In the genomic region with DNA sequence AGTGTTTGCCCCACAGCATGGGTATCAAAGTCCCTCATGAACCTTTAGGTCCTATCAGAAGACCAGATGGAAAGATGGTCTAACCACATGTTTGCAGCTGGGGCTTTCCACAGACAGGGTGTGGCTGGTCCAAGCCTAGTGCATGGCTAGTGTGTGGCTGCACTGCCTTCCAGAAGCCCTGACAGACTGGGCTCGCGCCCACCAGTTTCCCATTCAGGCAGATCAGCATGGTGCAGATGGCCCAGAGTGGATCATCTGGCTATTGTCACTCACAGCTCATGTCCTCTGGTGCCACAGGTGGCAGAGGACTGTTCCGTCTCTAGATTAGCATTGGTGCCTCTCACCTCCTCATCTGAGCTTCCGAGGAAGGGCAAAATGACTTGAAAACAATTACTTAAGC, we compare ENCODE assay signal across 16 mouse cellular contexts. TPM values are rescaled to one million over a fixed set of nuclear protein-coding genes. Genes with fewer than 3 reads are reported as not detected.
DNase-seq lines count a peak whose midpoint lies in the region; ATAC-seq and TF ChIP-seq lines count a peak whose summit lies in the region.
"Had no signal": no experiment of that assay in that cellular context is flagged by ENCODE, and none has a peak within 500 bp of the region (broad histone marks: within the 10 kb centered on the region; RNA-seq: fewer than 3 reads in every experiment).

No protein-coding gene starts in this region.

- no peak for TF ChIP-seq CTCF in CH12.LX (conservative IDR thresholded peaks at IDR 0.05 in 1 of 2, IDR thresholded peaks at IDR 0.05 in 1 of 2; ENCODE audit: low read depth in 2 of 2, low read length in 2 of 2)
- TF ChIP-seq CTCF in left cerebral cortex, adult 2 months (IDR thresholded peaks at IDR 0.05): no peak

- peaks cover 7% of the 10 kb centered on the region for H3K9me3 ChIP-seq in CH12.LX (replicated peaks; ENCODE audit: low read length)
- no peaks in the 10 kb centered on the region; the same call in none of the 2 replicates for H3K9me3 ChIP-seq in heart, embryonic 11.5 days (replicated peaks; ENCODE audit: control insufficient read depth, low read length)
- H3K9me3 ChIP-seq: intestine, embryonic 15.5 days; liver, embryonic 13.5 days; stomach, embryonic 15.5 days had no signal

- peak; percentile 55; the same call in 1 of the 2 replicates for ATAC-seq in heart, embryonic 11.5 days (replicated peaks; ENCODE audit: insufficient number of reproducible peaks, low FRiP score, low TSS enrichment)
- ATAC-seq: intestine, embryonic 15.5 days had no signal

- no peak overlapping the region for H3K27ac ChIP-seq in CH12.LX (ENCODE audit: insufficient read depth, low read depth)
- H3K27ac ChIP-seq in heart, embryonic 11.5 days (ENCODE audit: low read depth, low read length): peak overlapping the region; percentile 79
- H3K27ac ChIP-seq in left cerebral cortex, adult 2 months: no peak overlapping the region
- H3K27ac ChIP-seq: forebrain, embryonic 10.5 days; intestine, embryonic 15.5 days; liver, embryonic 13.5 days; macrophage; stomach, embryonic 15.5 days had no signal

- H3K27me3 ChIP-seq in CH12.LX (replicated peaks): no peaks in the 10 kb centered on the region
- H3K27me3 ChIP-seq in heart, embryonic 11.5 days (ENCODE audit: control insufficient read depth, insufficient read depth, low read length): no peaks in the 10 kb centered on the region
- H3K27me3 ChIP-seq: intestine, embryonic 15.5 days; liver, embryonic 13.5 days; stomach, embryonic 15.5 days had no signal

- 0 out of 2 replicates have a peak, but pooled peaks have one; percentile 24 for TF ChIP-seq POLR2A in CH12.LX (IDR thresholded peaks at IDR 0.05; ENCODE audit: low read depth, low read length)

- intact Hi-C loops in left cerebral cortex, adult 2 months (cut with DNase I): no loop called here

- peak overlapping the region; percentile 48 for H3K4me2 ChIP-seq in CH12.LX (ENCODE audit: insufficient read depth, low read depth, poor library complexity, severe bottlenecking)
- peak overlapping the region; percentile 0; the same call in 1 of the 2 replicates for H3K4me2 ChIP-seq in heart, embryonic 11.5 days
- H3K4me2 ChIP-seq: intestine, embryonic 15.5 days; liver, embryonic 13.5 days; stomach, embryonic 15.5 days had no signal

- 19% methylated on average over 4 of the region's 4 CpGs for WGBS in heart, embryonic 11.5 days (ENCODE audit: insufficient replicate concordance)

- H3K79me2 ChIP-seq in CH12.LX (replicated peaks; ENCODE audit: control insufficient read depth, extremely low read depth, insufficient read depth, poor library complexity, severe bottlenecking): no peaks in the 10 kb centered on the region

- H3K9ac ChIP-seq in CH12.LX (ENCODE audit: insufficient read depth, low read depth): no peak overlapping the region
- H3K9ac ChIP-seq in heart, embryonic 11.5 days (ENCODE audit: low read depth, low read length): no peak overlapping the region
- H3K9ac ChIP-seq: intestine, embryonic 15.5 days; liver, embryonic 13.5 days; stomach, embryonic 15.5 days had no signal

- TF ChIP-seq EP300 in CH12.LX (IDR thresholded peaks at IDR 0.05; ENCODE audit: low read length): peak; percentile 45

- dilution Hi-C loops in CH12.LX (cut with MboI; ENCODE audit: extremely low pct_ligation_motif_present, extremely low pct_unique_long_range_greater_than_20kb, low sequenced_read_pairs): no loop called here

- H3K4me3 ChIP-seq in CH12.LX (replicated peaks in 1 of 3; ENCODE audit: low read depth in 2 of 3, low read length in 2 of 3, poor library complexity in 1 of 3): peak overlapping the region in 1 of 3 experiments; percentile 6
- H3K4me3 ChIP-seq in heart, embryonic 11.5 days (ENCODE audit: low read depth, low read length): no peak overlapping the region
- H3K4me3 ChIP-seq in left cerebral cortex, adult 2 months: no peak overlapping the region
- H3K4me3 ChIP-seq: forebrain, embryonic 10.5 days; intestine, embryonic 15.5 days; liver, embryonic 13.5 days; stomach, embryonic 15.5 days had no signal

- in situ Hi-C loops in CH12.LX (cut with MboI; ENCODE audit: low pct_ligation_motif_present, low pct_unique_long_range_greater_than_20kb, low sequenced_read_pairs): no loop called here

- no peak; the same call in 1 of the 2 replicates for TF ChIP-seq RAD21 in CH12.LX (IDR thresholded peaks at IDR 0.05; ENCODE audit: low read depth, low read length)

- no peaks in the 10 kb centered on the region for H3K36me3 ChIP-seq in CH12.LX (replicated peaks in 1 of 2; ENCODE audit: control insufficient read depth in 1 of 2, insufficient read depth in 1 of 2, low read length in 1 of 2)
- no peaks in the 10 kb centered on the region for H3K36me3 ChIP-seq in heart, embryonic 11.5 days (ENCODE audit: control insufficient read depth, insufficient read depth, low read length)
- H3K36me3 ChIP-seq: forebrain, embryonic 10.5 days; intestine, embryonic 15.5 days; liver, embryonic 13.5 days; stomach, embryonic 15.5 days had no signal

- peaks cover 11 to 25% of the 10 kb centered on the region in 2 experiments for H3K4me1 ChIP-seq in CH12.LX (ENCODE audit: control insufficient read depth in 1 of 2, insufficient read depth in 2 of 2)
- peaks cover 42% of the 10 kb centered on the region for H3K4me1 ChIP-seq in heart, embryonic 11.5 days (ENCODE audit: control insufficient read depth, insufficient read depth, low read length)
- H3K4me1 ChIP-seq: forebrain, embryonic 10.5 days; intestine, embryonic 15.5 days; liver, embryonic 13.5 days; stomach, embryonic 15.5 days had no signal

- peak; percentile 52 to 56 for DNase-seq in heart, adult 18-20 months
- no peak for DNase-seq in heart, adult 8-10 months (ENCODE audit: low spot score)
- DNase-seq in CH12.LX (ENCODE audit: extremely low read depth): peak; percentile 58
- DNase-seq in layer of hippocampus, adult 9-10 months (ENCODE audit: low spot score): peak; percentile 3
- DNase-seq in frontal cortex, adult 2 months (ENCODE audit: extremely low spot score in 1 of 2, low spot score in 1 of 2): no peak
- DNase-seq in urinary bladder, postnatal 36 days (ENCODE audit: low spot score in 2 of 2): no peak
- no peak for DNase-seq in left cerebral cortex, adult 2 months (ENCODE audit: extremely low spot score in 1 of 2, low spot score in 2 of 2)
- DNase-seq: cerebellum, adult 18-20 months; liver, embryonic 13.5 days; right cerebral cortex, postnatal 4 days; thymus, postnatal 4 days had no signal

TF ChIP-seq in CH12.LX, 34 proteins besides CTCF, POLR2A, EP300 and RAD21:
- TF ChIP-seq MXI1 (IDR thresholded peaks at IDR 0.05; ENCODE audit: low read depth, low read length) (peak; percentile 76; the same call in 1 of the 2 replicates), MAX (IDR thresholded peaks at IDR 0.05; ENCODE audit: low read length) (peak; percentile 66), JUN (IDR thresholded peaks at IDR 0.05; ENCODE audit: insufficient read depth, low read depth, low read length) (no peak), MYC (IDR thresholded peaks at IDR 0.05; ENCODE audit: low read depth, low read length) (peak; percentile 84; the same call in 1 of the 2 replicates), PAX5 (IDR thresholded peaks at IDR 0.05; ENCODE audit: low read length) (no peak), SIN3A (IDR thresholded peaks at IDR 0.05; ENCODE audit: low read length) (peak; percentile 42; the same call in 1 of the 2 replicates), TCF12 (IDR thresholded peaks at IDR 0.05; ENCODE audit: low read depth, low read length) (peak; percentile 52; the same call in 1 of the 2 replicates), RCOR1 (conservative IDR thresholded peaks at IDR 0.05; ENCODE audit: low read depth, low read length) (no peak), NRF1 (IDR thresholded peaks at IDR 0.05; ENCODE audit: low read depth, low read length) (no peak), MAZ (IDR thresholded peaks at IDR 0.05; ENCODE audit: low read depth, low read length) (no peak), ZMIZ1 (IDR thresholded peaks at IDR 0.05; ENCODE audit: low read depth, low read length) (no peak), USF2 (conservative IDR thresholded peaks at IDR 0.05; ENCODE audit: low read depth, low read length) (no peak), GABPA (IDR thresholded peaks at IDR 0.05; ENCODE audit: insufficient replicate concordance, low read depth, low read length) (no peak), BHLHE40 (IDR thresholded peaks at IDR 0.05; ENCODE audit: low read depth, low read length) (no peak), UBTF (IDR thresholded peaks at IDR 0.05; ENCODE audit: low read depth, low read length) (no peak)

RNA-seq across cellular contexts. Expression of gene Rbm20, which starts 33.8 kb away (rescaled TPM):
- 100 to 1,000 TPM; 175 to 184 TPM for total RNA-seq in heart, adult 18-20 months (2021)
- 100 to 1,000 TPM; 232 to 257 (median 245) TPM for total RNA-seq in heart, adult 8-10 months (2022)
- 0.08 and 0.13 TPM in 2 replicates for total RNA-seq in CH12.LX (2012; rRNA removed)
- total RNA-seq in CH12.LX (2014; rRNA removed): 0.04 and 0.05 TPM in 2 replicates
- polyA plus RNA-seq in CH12.LX (2012; ENCODE audit: insufficient read length, low read depth): 0.49 and 0.56 TPM in 2 replicates
- polyA plus RNA-seq in heart, embryonic 11.5 days (2014; fragmentation: Nextera tagmentation; extraction: Ambion mirVana): 25.0 and 36.4 TPM in 2 replicates
- polyA plus RNA-seq in frontal cortex, adult 2 months (2012; rRNA removed): 6.8 and 6.9 TPM in 2 replicates
- total RNA-seq in left cerebral cortex, adult 2 months (2021): 1 to 10 TPM; 4.0 to 5.8 TPM
- polyA plus RNA-seq: macrophage had no signal

Comparison
In these comparisons a context has a peak if more than half of its experiments do, and no peak if none do; other contexts are left out.
1. DNase-seq: peak in heart, adult 18-20 months (2 of 2), CH12.LX (single experiment) and layer of hippocampus, adult 9-10 months (single experiment); none in heart, adult 8-10 months (single experiment), frontal cortex, adult 2 months (0 of 2), urinary bladder, postnatal 36 days (0 of 2) and left cerebral cortex, adult 2 months (0 of 2).
2. RNA of gene Rbm20, which starts 33.8 kb away (total RNA-seq): 232 to 257 TPM in heart, adult 8-10 months and 175 to 184 TPM in heart, adult 18-20 months; 4.0 to 5.8 TPM in left cerebral cortex, adult 2 months and 0.04 to 0.13 TPM in CH12.LX; every median in the first group is over 10 times any median in the second.